ENCODE assay signal across 8 mouse cellular contexts in genomic region chr11:78973381-78974150, GRCm38 (mm10). TPM values are rescaled to one million over a fixed set of nuclear protein-coding genes. Genes with fewer than 3 reads are reported as not detected.
DNase-seq lines count a peak whose midpoint lies in the region; ATAC-seq lines count a peak whose summit lies in the region.

No protein-coding gene starts in this region.

- H3K9me3 ChIP-seq in midbrain, embryonic 12.5 days, result no peaks in the 10 kb centered on the region
- no peaks in the 10 kb centered on the region for H3K9me3 ChIP-seq in midbrain, embryonic 10.5 days (replicated peaks)
- H3K9me3 ChIP-seq in heart, embryonic 13.5 days, result no peaks in the 10 kb centered on the region

- no peak for ATAC-seq in midbrain, embryonic 12.5 days (ENCODE audit: low FRiP score, low read depth)
- no peak for ATAC-seq in heart, embryonic 13.5 days (ENCODE audit: extremely low read depth, insufficient number of reproducible peaks, low FRiP score, low TSS enrichment)

- H3K4me3 ChIP-seq in midbrain, embryonic 12.5 days, result no peak overlapping the region
- H3K4me3 ChIP-seq in midbrain, embryonic 10.5 days, result no peak overlapping the region
- peak overlapping the region; percentile 13; the same call in 1 of the 2 replicates for H3K4me3 ChIP-seq in heart, embryonic 13.5 days

- H3K4me1 ChIP-seq in midbrain, embryonic 12.5 days, result peaks cover 12% of the 10 kb centered on the region; the same call in 1 of the 2 replicates
- H3K4me1 ChIP-seq in midbrain, embryonic 10.5 days, result peaks cover 21% of the 10 kb centered on the region
- peaks cover 11% of the 10 kb centered on the region for H3K4me1 ChIP-seq in heart, embryonic 13.5 days

- H3K27me3 ChIP-seq in midbrain, embryonic 12.5 days, result no peaks in the 10 kb centered on the region
- H3K27me3 ChIP-seq in midbrain, embryonic 10.5 days (ENCODE audit: low read depth, poor library complexity, severe bottlenecking), result no peaks in the 10 kb centered on the region
- no peaks in the 10 kb centered on the region for H3K27me3 ChIP-seq in heart, embryonic 13.5 days (replicated peaks)

- DNase-seq in midbrain, embryonic 10.5 days (ENCODE audit: low spot score), result no peak
- DNase-seq in adrenal gland, postnatal 36 days, result peak; percentile 26 to 54
- peak; percentile 30 to 33 for DNase-seq in layer of hippocampus, adult 8-10 months (ENCODE audit: low spot score in 2 of 2)
- peak; percentile 19 for DNase-seq in neural tube, embryonic 10.5 days (ENCODE audit: extremely low spot score, low spot score)
- DNase-seq in cerebellum, adult 9-10 months, result no peak
- no peak for DNase-seq in frontal cortex, postnatal 10 days (ENCODE audit: low spot score in 2 of 2)

- 0 out of 2 replicates have a peak overlapping the region, but pooled peaks have one; percentile 30 for H3K27ac ChIP-seq in midbrain, embryonic 12.5 days (replicated peaks)
- H3K27ac ChIP-seq in midbrain, embryonic 10.5 days (replicated peaks), result no peak overlapping the region
- H3K27ac ChIP-seq in heart, embryonic 13.5 days (replicated peaks), result no peak overlapping the region

- 75% methylated on average over 17 of the region's 17 CpGs for WGBS in midbrain, embryonic 12.5 days
- 78% methylated on average over 17 of the region's 17 CpGs for WGBS in midbrain, embryonic 10.5 days
- 62% methylated on average over 17 of the region's 17 CpGs for WGBS in heart, embryonic 13.5 days

- no peak overlapping the region for H3K4me2 ChIP-seq in midbrain, embryonic 12.5 days (replicated peaks)
- peak overlapping the region; percentile 24; the same call in 1 of the 2 replicates for H3K4me2 ChIP-seq in heart, embryonic 13.5 days

- H3K9ac ChIP-seq in midbrain, embryonic 12.5 days (replicated peaks), result no peak overlapping the region
- no peak overlapping the region for H3K9ac ChIP-seq in heart, embryonic 13.5 days

- no peaks in the 10 kb centered on the region for H3K36me3 ChIP-seq in midbrain, embryonic 12.5 days
- H3K36me3 ChIP-seq in midbrain, embryonic 10.5 days, result no peaks in the 10 kb centered on the region
- peaks cover 4% of the 10 kb centered on the region; the same call in 1 of the 2 replicates for H3K36me3 ChIP-seq in heart, embryonic 13.5 days

RNA-seq across cellular contexts. Expression of gene Lgals9, which starts 11.2 kb away (rescaled TPM):
- polyA plus RNA-seq in midbrain, embryonic 12.5 days (2016; fragmentation: Nextera tagmentation; extraction: Ambion mirVana), result 6.0 and 8.2 TPM in 2 replicates
- polyA plus RNA-seq in midbrain, embryonic 10.5 days (2016; fragmentation: Nextera tagmentation; extraction: Ambion mirVana), result 2.6 and 4.9 TPM in 2 replicates
- total RNA-seq in adrenal gland, postnatal 36 days (2021), result 10 to 100 TPM; 21.6 to 27.1 TPM
- polyA plus RNA-seq in heart, embryonic 13.5 days (2015; fragmentation: Nextera tagmentation; extraction: Ambion mirVana), result 60.2 and 67.9 TPM in 2 replicates
- 10 to 100 TPM in 2 of 4 experiments, 1 to 10 TPM in 2; 3.7 to 18.7 (median 8.7) TPM for total RNA-seq in layer of hippocampus, adult 8-10 months (2022)

RNA-seq across cellular contexts. Expression of gene Nos2, which starts 53.0 kb away (rescaled TPM):
- 0.85 and 0.93 TPM in 2 replicates for polyA plus RNA-seq in midbrain, embryonic 12.5 days (2016; fragmentation: Nextera tagmentation; extraction: Ambion mirVana)
- polyA plus RNA-seq in midbrain, embryonic 10.5 days (2016; fragmentation: Nextera tagmentation; extraction: Ambion mirVana), result 0.93 and 1.0 TPM in 2 replicates
- total RNA-seq in adrenal gland, postnatal 36 days (2021), result 1 to 10 TPM in 1 of 2 experiments, under 1 TPM in 1; 0.89 to 1.8 TPM
- 0.56 and 0.84 TPM in 2 replicates for polyA plus RNA-seq in heart, embryonic 13.5 days (2015; fragmentation: Nextera tagmentation; extraction: Ambion mirVana)
- under 1 TPM; 0.18 to 0.49 (median 0.40) TPM for total RNA-seq in layer of hippocampus, adult 8-10 months (2022)

Comparison
In these comparisons a context has a peak if more than half of its experiments do, and no peak if none do; other contexts are left out.
1. DNase-seq: peak in adrenal gland, postnatal 36 days (2 of 2), layer of hippocampus, adult 8-10 months (2 of 2) and neural tube, embryonic 10.5 days (single experiment); none in midbrain, embryonic 10.5 days (single experiment), cerebellum, adult 9-10 months (single experiment) and frontal cortex, postnatal 10 days (0 of 2).